Mouse (Mus musculus): ENCODE results near the gene Rufy3. TPM values are rescaled to one million over a fixed set of nuclear protein-coding genes. Genes with fewer than 3 reads are reported as not detected.

Gene Rufy3
- polyA plus RNA-seq, 1 experiment, result 5.1 TPM

DNA sequence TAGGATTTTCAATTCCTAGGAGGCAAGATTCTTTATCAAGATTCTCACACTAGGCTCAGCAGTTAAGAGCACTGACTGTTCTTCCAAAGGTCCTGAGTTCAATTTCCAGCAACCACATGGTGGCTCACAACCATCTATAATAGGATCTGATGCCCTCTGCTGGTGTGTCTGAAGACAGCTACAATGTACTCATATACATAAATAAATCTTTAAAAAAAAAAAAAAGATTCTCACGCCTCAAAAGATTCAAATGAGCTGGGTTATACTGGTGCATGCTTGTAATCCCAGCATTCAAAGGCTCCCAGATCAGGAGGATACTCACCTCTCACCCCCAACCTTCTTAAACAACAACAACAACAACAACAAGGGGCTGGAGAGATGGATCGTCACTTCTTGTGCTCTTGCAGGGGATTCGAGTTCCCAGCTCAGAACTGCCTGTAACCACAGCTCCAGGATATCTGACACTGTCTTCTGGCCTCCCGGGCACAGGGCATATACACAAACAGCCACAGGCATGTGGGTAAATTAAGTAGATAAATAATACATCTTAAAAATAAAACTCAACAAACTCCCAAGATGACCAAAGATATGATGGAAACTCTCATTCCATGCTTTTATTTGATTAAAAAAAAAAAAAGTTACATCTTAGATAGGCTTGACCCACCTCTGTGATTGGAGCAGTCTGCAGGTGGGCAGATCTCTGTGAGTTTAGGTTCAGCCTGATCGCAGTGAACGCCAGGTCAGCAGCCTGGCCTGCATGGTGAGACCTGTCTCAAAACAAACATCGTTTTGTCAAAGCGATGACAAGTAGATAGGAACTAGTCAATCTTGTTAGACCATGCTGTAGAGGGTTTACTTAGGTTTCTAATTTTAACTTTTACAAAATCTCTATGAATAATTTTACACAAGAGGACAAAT is 1.7 kb upstream of the Rufy3 start:
- H3K4me3 ChIP-seq (ENCODE audit: insufficient read depth, low read depth, low read length), result no peak overlapping the region
- no peaks in the 10 kb centered on the region for H3K4me1 ChIP-seq (ENCODE audit: control insufficient read depth, insufficient read depth, insufficient read length, low read length)
- H3K27ac ChIP-seq (replicated peaks; ENCODE audit: low read depth, low read length), result no peak overlapping the region

DNA sequence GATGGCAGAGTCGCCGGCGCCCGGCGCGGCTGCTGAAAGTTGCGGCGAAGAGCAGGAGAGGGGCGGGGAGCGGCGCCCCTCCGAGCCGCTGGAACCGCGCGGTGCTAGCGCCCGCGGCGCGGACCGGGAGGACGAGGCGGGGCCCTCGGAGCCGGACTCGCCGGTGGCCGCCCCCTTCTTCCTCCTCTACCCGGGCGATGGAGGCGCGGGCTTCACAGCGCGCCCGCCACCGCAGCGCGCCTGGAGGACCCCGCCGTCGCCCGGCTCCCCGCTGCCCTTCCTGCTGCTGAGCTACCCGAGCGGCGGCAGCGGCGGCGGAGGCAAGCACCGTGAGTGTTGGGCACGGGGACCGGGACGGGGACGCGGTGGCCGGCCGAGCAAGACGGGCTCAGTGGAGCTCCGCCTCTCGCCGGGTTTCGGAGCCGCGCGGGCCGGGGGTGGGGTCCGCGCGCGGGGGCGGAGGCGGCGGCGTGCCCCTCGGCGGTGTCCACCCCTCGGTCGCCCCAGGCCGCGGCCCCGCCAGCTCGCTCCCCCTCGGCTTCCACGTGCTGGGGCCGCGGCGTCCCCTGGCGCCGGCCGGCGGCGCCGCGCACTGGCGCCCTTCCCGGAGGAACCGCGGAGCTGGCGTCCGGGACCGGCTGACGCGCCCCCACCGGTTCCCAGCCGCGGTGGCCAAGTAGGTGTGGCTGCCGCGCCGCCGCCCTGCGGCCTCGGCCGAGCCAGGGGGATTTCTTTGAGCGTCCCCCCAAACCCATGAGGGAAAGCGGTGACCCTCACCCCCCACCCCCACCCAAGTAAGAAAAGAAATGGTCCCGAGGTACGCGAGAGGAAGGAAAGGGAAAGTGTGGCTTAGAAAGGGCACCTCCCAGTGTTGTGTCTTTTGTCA is 551 bp downstream of the Rufy3 start:
- no peaks in the 10 kb centered on the region for H3K4me1 ChIP-seq (ENCODE audit: control insufficient read depth, insufficient read depth, insufficient read length, low read length)
- H3K4me3 ChIP-seq (ENCODE audit: insufficient read depth, low read depth, low read length), result peak overlapping the region; percentile 80
- peak overlapping the region; percentile 67 for H3K27ac ChIP-seq (replicated peaks; ENCODE audit: low read depth, low read length)

DNA sequence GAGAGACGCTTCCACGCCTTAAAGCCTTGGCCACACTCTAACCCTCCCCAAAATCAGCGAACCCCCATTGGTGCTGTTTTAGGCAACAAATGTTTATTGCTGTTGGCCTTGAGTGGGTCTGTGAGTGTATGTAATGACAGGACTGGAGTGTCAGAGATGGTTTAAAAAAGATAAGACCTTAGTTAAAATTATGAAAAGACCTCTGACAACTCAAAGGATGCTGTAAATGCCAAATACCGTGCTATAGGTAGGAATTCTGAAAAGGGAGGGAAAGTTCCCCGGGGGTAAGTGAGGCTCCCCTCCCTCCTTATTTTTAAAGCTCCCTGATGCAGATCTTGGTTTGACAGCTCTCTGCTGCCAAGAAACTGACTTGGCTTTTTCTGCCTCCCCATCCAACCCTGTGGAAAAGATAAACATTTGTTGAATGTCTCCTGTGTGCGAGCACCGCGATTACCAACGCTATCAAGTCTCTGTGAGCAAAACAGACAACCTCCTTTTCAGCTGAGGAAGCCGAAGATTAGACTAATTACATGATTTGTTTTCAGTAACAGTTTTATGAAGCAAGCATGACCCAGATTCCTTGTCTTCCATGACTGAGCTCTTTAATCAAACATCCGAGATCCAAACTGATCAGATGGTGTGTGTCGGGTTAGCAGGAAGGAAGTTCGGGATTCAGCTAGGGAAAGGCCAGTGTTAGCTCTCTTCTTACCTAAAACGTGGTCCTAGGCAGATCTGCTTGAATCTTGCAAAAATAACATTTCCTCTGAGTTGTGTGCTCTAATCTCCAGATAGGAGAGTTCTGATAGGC is 1.4 kb downstream of the Rufy3 start:
- Histone ChIP-seq H3K4me3 (ENCODE audit: insufficient read depth, low read depth, low read length) (peak overlapping the region; percentile 80), H3K4me1 (ENCODE audit: control insufficient read depth, insufficient read depth, insufficient read length, low read length) (no peaks in the 10 kb centered on the region), H3K27ac (replicated peaks; ENCODE audit: low read depth, low read length) (peak overlapping the region; percentile 60)

DNA sequence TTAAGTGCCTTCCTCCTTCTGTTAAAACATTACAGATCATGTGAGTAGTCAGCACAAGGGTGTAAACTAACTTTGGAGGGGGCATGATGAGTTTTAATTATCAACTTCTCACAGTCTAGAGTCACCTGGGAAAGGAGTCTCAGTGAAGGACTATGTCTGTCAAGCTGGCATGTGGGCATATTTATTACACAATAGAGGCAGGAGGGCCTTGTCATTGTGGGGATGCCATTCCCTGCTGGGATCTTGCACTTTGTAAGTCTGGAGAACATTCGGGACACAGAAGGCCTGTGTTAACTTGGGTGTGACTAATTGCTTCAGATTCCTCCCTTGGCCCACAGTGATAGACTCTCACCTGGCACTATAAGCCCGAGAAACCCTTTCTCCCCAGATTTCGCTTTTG is 4.7 kb downstream of the Rufy3 start:
- Histone ChIP-seq H3K27ac (replicated peaks; ENCODE audit: low read depth, low read length) (no peak overlapping the region), H3K4me1 (ENCODE audit: control insufficient read depth, insufficient read depth, insufficient read length, low read length) (no peaks in the 10 kb centered on the region), H3K4me3 (ENCODE audit: insufficient read depth, low read depth, low read length) (no peak overlapping the region)

DNA sequence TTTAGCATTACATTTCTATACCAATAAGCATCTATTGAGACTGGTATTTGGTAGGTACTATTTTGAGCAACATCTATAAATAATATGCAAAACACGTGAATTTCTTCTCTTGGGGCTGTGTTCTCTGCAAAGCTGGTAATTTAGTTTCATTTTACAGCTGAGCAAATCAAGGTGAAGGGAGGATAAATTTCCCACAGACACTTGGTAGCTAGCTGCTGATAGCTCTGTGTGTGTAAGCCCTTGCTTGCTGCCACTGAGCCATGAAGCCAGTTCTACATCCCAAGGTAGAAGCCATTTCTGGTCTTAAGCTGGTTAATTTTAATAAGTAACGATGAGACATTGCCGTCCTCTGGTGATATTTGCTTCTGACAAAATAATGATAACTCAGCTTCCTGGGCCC is 10.0 kb downstream of the Rufy3 start:
- Histone ChIP-seq H3K4me1 (ENCODE audit: control insufficient read depth, insufficient read depth, insufficient read length, low read length) (peaks cover 5% of the 10 kb centered on the region; the same call in 1 of the 2 replicates), H3K4me3 (ENCODE audit: insufficient read depth, low read depth, low read length) (no peak overlapping the region), H3K27ac (replicated peaks; ENCODE audit: low read depth, low read length) (no peak overlapping the region)

DNA sequence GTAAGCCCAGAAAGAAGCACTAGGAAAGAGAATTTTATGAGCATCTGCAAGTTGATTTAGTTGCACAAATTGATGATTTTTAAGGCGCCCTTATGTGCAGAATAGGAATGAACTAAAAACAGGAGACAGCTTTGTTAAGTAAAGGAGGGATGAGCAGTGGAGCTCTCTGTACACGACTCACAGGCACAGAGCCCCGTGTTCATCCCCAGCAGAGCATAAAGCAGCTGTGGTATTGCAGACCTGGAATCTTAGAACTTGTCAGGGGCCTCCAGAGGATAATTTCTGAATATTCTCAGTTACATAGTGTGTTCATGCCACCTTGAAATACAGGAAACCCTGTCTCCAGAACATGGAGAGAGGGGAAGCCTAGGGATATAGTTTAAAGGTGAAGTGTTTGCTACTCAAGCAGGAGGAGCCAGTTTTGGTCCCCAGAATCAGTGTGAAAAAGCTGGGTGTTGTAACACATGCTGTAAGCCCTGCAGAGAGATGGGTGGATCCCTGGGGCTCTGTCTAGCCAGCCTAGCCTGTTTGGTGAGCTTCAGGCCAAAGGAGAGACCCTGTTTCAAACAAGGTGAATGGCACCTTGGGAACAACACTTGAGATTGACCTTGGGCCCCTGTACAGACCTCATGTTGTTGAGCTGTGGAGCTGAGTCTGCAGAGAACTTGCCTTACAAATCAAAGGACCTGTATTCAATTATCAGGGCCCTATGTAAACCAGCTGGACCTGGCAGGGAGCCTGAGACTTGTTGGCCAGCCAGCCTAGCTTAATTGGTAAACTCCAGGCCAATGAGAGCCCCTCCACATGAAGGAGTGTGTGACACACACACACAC is 10.9 kb downstream of the Rufy3 start:
- Histone ChIP-seq H3K4me1 (ENCODE audit: control insufficient read depth, insufficient read depth, insufficient read length, low read length) (peaks cover 5% of the 10 kb centered on the region; the same call in 1 of the 2 replicates), H3K27ac (replicated peaks; ENCODE audit: low read depth, low read length) (no peak overlapping the region), H3K4me3 (ENCODE audit: insufficient read depth, low read depth, low read length) (no peak overlapping the region)

DNA sequence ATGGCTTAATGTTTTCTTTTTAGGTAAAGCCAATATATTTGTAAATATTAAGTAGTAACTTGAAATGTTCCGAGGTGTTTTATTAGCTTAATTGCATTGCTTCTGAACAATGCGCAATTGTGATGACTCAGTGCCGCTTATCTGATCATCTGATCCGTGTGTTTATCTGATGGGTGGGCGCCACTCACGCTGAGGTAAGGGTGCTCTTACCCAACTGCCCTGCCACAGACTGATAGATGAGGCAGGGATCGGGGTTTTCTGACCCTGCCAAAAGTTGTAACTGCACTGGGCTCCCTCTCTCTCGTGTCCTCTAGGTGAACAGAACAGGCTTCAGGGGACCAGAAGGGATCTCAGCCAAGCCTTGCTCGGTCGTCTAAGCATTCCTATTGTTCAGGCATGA is 15.8 kb downstream of the Rufy3 start:
- H3K4me1 ChIP-seq (ENCODE audit: control insufficient read depth, insufficient read depth, insufficient read length, low read length), result peaks cover 5% of the 10 kb centered on the region; the same call in 1 of the 2 replicates
- H3K27ac ChIP-seq (replicated peaks; ENCODE audit: low read depth, low read length), result no peak overlapping the region
- H3K4me3 ChIP-seq (ENCODE audit: insufficient read depth, low read depth, low read length), result no peak overlapping the region

DNA sequence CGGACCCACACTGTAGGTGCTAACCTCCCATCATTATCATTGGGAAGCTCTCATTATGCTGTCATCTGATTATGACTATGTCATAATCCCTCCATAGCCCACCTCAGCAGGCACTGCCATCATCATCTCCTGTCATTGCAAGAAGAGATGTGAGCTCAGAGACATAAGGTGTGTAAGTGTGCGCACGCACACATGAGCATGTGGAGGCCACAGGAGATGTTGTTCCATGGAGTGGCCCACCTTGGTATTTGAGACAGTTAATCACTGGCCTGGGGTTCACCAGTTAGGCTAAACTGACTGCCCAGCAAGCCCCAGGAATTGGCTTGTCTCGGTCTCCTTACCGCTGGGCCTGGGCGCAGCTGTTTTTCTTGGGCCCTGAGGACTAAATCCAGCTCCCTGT is 16.5 kb downstream of the Rufy3 start:
- Histone ChIP-seq H3K4me1 (ENCODE audit: control insufficient read depth, insufficient read depth, insufficient read length, low read length) (0 out of 2 replicates have a peak, but pooled peaks cover under 1% of the 10 kb centered on the region), H3K4me3 (ENCODE audit: insufficient read depth, low read depth, low read length) (no peak overlapping the region), H3K27ac (replicated peaks; ENCODE audit: low read depth, low read length) (no peak overlapping the region)

DNA sequence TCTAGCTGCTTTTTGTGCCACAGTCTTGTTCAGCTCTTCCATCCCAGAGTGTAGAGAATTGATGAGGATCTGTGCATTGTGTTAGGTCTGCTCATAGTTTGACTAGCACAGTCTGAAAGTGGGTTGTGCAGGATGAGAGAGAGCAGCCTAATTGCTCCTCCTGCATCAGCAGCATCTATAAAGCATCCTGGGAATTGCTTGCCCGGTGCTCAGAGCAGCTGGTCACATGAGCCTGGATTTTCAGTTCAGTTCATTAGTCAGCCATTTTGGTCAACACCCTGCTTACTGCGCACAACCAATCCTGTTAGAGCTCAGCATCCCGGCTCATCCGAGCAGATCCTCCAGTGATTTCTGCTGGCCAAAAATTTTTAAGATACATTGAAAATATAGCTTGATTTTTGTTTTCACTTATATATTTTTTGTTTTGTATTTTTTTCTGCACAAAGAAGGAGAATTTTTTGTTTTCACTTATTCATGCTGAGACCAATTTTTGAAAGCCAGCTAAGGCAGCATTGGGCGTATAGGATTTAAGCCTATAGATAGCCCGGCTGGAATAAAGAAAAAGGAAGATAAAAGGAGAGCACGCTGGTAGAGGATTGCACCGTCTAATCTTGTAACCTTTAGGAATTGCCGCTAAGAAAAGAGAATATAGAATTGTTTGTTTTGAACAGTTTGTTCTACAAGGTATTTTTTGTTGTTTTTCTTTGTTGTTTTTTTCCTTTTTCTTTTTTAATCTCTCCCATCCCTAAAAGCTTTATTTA is 18.6 kb downstream of the Rufy3 start:
- Histone ChIP-seq H3K4me1 (ENCODE audit: control insufficient read depth, insufficient read depth, insufficient read length, low read length) (peaks cover 7% of the 10 kb centered on the region; the same call in 1 of the 2 replicates), H3K27ac (replicated peaks; ENCODE audit: low read depth, low read length) (no peak overlapping the region), H3K4me3 (ENCODE audit: insufficient read depth, low read depth, low read length) (no peak overlapping the region)

DNA sequence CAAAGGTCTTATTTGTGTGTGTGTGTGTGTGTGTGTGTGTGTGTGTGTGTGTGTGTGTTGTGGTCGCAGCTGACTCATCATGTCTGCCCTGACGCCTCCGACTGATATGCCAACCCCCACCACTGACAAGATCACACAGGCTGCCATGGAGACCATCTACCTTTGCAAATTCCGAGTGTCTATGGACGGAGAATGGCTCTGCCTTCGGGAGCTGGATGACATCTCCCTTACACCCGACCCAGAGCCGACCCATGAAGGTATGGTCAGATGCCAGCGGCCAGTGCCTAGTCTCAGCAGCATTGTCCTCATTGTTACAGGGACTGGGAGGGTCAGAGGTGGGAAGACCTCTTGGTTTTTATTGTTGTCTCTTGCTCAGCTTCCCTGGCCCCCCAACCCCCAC is 19.2 kb downstream of the Rufy3 start:
- no peak overlapping the region for H3K4me3 ChIP-seq (ENCODE audit: insufficient read depth, low read depth, low read length)

DNA sequence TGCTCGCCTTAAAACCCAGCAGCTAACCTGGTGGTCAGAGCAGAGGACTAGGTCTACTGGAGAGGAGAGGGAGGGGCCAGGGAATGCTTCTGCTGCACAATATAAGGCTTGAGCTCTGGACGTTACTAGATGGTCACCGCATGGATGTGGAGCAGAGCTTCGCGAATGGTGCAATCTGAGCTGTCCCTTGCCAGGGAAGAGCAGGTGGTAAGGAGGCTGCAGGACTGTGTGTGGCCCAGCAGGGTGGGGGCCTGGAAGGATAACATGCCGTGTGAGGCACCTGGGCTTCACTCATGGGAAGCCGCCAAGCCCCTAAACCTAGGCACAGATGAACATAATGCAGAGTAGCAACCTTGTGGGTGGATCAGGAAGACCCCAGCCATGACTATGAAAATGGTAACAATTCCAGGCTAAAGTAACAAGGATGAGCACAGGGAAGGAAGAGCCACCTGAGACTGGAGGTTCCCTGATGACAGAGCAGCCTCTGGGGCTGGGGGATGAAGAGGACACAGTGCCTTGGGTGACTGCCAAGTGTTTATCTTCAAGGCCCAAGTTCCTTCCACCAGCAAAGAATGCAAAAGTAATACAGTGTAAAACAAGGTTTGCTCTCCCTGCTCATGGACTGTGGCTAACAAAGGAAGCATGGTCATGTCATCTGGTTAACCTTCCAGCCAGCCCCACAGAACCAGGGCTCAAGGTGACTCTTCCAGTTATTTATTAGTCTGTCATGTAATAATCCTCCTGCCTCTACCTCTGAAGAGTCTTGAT is 21.8 kb downstream of the Rufy3 start:
- H3K27ac ChIP-seq (replicated peaks; ENCODE audit: low read depth, low read length), result no peak overlapping the region
- peaks cover 7% of the 10 kb centered on the region; the same call in 1 of the 2 replicates for H3K4me1 ChIP-seq (ENCODE audit: control insufficient read depth, insufficient read depth, insufficient read length, low read length)
- no peak overlapping the region for H3K4me3 ChIP-seq (ENCODE audit: insufficient read depth, low read depth, low read length)

More for the DNA sequence above, 19.2 kb downstream of the Rufy3 start:
- H3K4me1 ChIP-seq (ENCODE audit: control insufficient read depth, insufficient read depth, insufficient read length, low read length), result peaks cover 7% of the 10 kb centered on the region; the same call in 1 of the 2 replicates
- no peak overlapping the region for H3K27ac ChIP-seq (replicated peaks; ENCODE audit: low read depth, low read length)

DNA sequence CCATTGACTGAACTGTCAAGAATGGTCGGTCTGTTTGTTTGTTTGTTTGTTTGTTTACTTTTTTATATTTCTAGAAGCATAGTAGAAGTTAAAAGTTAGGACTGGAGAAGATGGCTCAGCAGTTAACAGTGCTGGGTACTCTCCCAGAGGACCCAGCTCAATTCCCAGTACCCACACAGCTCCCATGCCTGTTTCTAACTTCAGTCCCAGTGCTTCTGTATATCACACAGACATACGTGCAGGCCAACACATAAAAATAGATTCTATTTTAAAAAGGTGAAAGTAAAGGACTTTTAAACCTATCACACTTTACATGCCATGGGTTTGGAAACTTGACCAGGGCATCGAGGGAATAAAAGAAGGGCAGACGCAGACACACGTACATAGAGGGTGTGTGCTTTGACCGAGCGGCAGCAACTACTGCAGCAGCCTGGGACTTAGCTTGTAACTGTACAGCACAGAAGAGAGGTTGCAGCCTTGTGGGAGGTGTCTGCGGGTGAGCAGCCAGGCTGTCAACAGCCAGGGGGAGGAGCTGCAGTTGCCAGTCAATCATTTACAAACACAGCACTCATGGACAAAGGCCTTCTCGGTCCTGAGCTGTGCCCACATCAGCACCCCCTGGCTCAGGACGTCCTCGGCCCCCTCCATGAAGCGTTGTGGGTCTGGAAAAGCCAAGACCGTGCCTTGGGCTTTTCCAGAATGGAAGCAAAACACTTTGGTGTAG is 22.5 kb downstream of the Rufy3 start:
- no peak overlapping the region for H3K27ac ChIP-seq (replicated peaks; ENCODE audit: low read depth, low read length)
- H3K4me1 ChIP-seq (ENCODE audit: control insufficient read depth, insufficient read depth, insufficient read length, low read length), result peaks cover 7% of the 10 kb centered on the region; the same call in 1 of the 2 replicates
- H3K4me3 ChIP-seq (ENCODE audit: insufficient read depth, low read depth, low read length), result no peak overlapping the region
